Mouse (Mus musculus): ENCODE results near the gene L3mbtl1.

DNA sequence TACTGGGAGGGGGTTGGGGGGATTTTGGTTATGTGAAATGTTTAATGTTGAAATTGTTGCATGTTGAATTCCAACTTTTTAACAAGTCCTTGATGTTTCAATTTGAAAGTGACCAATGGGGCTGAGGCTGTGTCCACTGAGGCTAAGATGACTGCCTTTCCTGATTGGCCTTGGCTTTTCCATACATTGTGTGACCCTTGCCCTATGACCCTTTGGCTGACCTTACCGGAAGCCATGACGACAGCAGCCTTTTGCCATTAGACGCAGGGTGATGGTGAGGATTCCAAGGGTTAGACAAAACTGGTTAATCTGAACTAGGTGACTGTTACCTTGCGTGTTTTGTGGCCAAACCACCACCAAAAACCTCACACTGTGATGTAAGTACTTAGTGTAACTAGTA, 10.6 kb upstream of the L3mbtl1 start:
- no peak for TF ChIP-seq POLR2A (IDR thresholded peaks at IDR 0.05; ENCODE audit: low read depth, low read length)
- no peak for TF ChIP-seq CTCF (IDR thresholded peaks at IDR 0.05; ENCODE audit: borderline replicate concordance, insufficient read depth, low read length)
